Mouse (Mus musculus): ENCODE data around the gene Arrdc5. TPM values are rescaled to one million over a fixed set of nuclear protein-coding genes. Genes with fewer than 3 reads are reported as not detected.

Arrdc5 gene
- polyA plus RNA-seq, 1 experiment from 2014 or later, result not detected

DNA sequence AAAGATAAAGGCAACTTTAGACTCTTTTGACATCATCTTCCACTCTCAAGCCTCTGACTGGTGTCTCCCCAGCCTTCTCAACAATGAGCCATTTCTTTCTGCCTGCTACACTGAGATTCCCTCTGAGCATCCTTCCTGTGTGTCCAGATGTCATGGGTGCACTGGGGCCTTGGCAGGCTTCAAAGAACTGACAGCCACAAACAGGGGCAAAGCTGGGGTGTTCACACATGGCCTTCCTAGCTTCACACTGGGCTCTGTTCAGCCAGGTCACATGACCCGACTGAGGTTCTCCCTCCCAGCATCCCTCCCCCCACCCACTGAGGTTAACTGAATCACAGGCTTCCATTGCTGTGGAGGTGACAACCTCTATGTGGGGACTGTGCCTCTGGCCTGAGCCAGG, 3.9 kb downstream of the Arrdc5 start:
- H3K4me3 ChIP-seq (ENCODE audit: low read depth, low read length), result no peak overlapping the region
- DNase-seq (ENCODE audit: low spot score) (no peak), ATAC-seq (ENCODE audit: insufficient number of reproducible peaks, low FRiP score, low TSS enrichment, low read depth) (no peak)
- no peak overlapping the region for H3K9ac ChIP-seq (ENCODE audit: low read length)
- no peaks in the 10 kb centered on the region for H3K27me3 ChIP-seq (ENCODE audit: control insufficient read depth, insufficient read depth, low read length)
- WGBS, result 71% methylated on average over 1 of the region's 1 CpGs
- H3K4me1 ChIP-seq (ENCODE audit: control insufficient read depth, insufficient read depth, low read length), result peaks cover 6% of the 10 kb centered on the region; the same call in 1 of the 2 replicates
- no peak overlapping the region for H3K4me2 ChIP-seq (ENCODE audit: low read depth, severe bottlenecking)
- H3K9me3 ChIP-seq (ENCODE audit: control insufficient read depth, low read length), result no peaks in the 10 kb centered on the region
- H3K36me3 ChIP-seq (ENCODE audit: control insufficient read depth, insufficient read depth, low read length), result no peaks in the 10 kb centered on the region
- H3K27ac ChIP-seq (replicated peaks; ENCODE audit: low read depth, low read length), result no peak overlapping the region

DNA sequence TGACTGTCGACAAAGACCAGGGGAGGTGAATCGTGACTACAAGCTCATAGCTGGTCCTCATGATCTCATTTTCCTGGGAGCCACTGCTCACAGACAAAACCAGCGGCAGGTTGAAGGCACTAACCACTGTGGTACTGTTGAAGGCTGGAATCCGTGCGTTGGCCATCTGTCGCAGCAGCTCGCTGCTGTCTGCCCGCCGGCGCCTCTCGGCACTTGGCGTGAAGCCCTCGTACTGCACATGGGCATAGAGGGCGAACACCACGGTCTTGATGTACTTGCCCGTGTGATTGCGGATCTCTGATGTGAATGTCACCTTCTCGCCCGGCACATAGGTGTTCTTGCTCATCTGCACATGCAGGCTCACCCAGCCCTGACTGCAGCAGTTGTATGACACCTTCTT, 5.8 kb downstream of the Arrdc5 start:
- Histone ChIP-seq H3K9ac (ENCODE audit: low read length) (no peak overlapping the region), H3K36me3 (ENCODE audit: control insufficient read depth, insufficient read depth, low read length) (no peaks in the 10 kb centered on the region), H3K4me3 (ENCODE audit: low read depth, low read length) (no peak overlapping the region), H3K9me3 (ENCODE audit: control insufficient read depth, low read length) (no peaks in the 10 kb centered on the region), H3K27me3 (ENCODE audit: control insufficient read depth, insufficient read depth, low read length) (no peaks in the 10 kb centered on the region), H3K27ac (replicated peaks; ENCODE audit: low read depth, low read length) (no peak overlapping the region), H3K4me1 (ENCODE audit: control insufficient read depth, insufficient read depth, low read length) (peaks cover 19% of the 10 kb centered on the region; the same call in 1 of the 2 replicates), H3K4me2 (ENCODE audit: low read depth, severe bottlenecking) (no peak overlapping the region)
- DNase-seq (ENCODE audit: low spot score), result no peak
- no peak for ATAC-seq (ENCODE audit: insufficient number of reproducible peaks, low FRiP score, low TSS enrichment, low read depth)
- WGBS, result 92% methylated on average over 19 of the region's 19 CpGs

DNA sequence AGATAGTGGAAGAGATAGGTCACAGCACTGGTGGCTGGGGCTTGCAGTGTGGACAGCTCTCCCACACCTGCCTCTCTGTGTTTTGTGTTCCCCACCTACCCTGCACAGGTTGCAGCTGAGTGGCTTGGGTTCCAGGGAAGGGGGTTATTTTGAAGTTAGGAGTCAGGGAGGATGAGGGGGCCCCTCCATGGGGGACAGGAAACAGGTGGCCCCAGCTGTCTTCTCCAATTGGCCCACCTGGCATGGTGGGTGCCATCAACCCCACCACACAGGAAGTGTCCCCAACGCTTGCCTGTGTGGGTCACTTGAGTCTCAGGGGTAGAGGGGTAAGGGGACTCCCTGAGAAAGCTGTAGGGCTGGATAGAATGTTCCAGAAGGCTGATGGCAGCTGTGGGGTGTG, 6.8 kb downstream of the Arrdc5 start:
- H3K9ac ChIP-seq (ENCODE audit: low read length), result no peak overlapping the region
- no peaks in the 10 kb centered on the region for H3K9me3 ChIP-seq (ENCODE audit: control insufficient read depth, low read length)
- H3K27me3 ChIP-seq (ENCODE audit: control insufficient read depth, insufficient read depth, low read length), result no peaks in the 10 kb centered on the region
- no peak overlapping the region for H3K4me2 ChIP-seq (ENCODE audit: low read depth, severe bottlenecking)
- peaks cover 26% of the 10 kb centered on the region for H3K4me1 ChIP-seq (ENCODE audit: control insufficient read depth, insufficient read depth, low read length)
- ATAC-seq (ENCODE audit: insufficient number of reproducible peaks, low FRiP score, low TSS enrichment, low read depth), result no peak
- WGBS, result 64% methylated on average over 1 of the region's 1 CpGs
- no peak overlapping the region for H3K4me3 ChIP-seq (ENCODE audit: low read depth, low read length)
- DNase-seq (ENCODE audit: low spot score), result no peak
- H3K27ac ChIP-seq (replicated peaks; ENCODE audit: low read depth, low read length), result no peak overlapping the region
- no peaks in the 10 kb centered on the region for H3K36me3 ChIP-seq (ENCODE audit: control insufficient read depth, insufficient read depth, low read length)

DNA sequence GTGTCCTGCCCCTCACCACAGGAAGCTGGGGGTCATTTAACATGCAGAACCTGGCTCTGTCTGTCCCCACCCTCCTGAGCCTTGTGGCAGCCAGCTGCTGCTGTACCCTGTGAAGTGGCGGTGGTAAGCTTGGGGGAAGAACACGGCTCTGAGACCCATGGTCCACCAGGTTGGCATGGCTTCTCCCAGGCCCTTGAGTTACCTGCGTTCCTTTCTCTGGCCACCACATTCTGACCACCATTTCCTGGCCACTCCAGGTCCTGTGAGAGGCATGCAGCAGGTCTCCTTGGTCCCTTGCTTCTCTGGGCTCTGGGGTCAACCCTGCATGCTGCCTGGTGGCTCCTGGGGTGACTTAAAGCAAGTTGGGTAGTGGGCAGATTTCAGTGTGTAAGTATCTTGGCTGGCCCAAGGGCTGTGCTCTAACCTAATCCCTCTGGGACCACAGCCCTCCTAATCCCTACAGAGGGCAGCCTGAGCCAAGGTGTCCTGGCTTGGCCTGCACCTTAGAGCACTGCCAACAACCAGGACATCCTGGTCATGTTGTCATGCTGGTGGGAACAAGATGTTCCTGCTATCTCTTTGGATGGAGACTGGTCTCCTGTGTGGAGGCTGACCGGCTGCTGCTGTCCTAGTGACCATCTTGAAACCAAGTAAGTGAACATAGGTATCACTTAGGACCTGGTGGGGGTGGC, 7.4 kb downstream of the Arrdc5 start, which contains the start of gene Plin3:
Plin3 (minus strand) TSS at position 343 of the 692 bp plus-strand sequence.
- WGBS, result 84% methylated on average over 4 of the region's 4 CpGs
- DNase-seq (ENCODE audit: low spot score) (no peak), ATAC-seq (ENCODE audit: insufficient number of reproducible peaks, low FRiP score, low TSS enrichment, low read depth) (no peak)
- H3K36me3 ChIP-seq (ENCODE audit: control insufficient read depth, insufficient read depth, low read length), result no peaks in the 10 kb centered on the region
- peaks cover 31% of the 10 kb centered on the region for H3K4me1 ChIP-seq (ENCODE audit: control insufficient read depth, insufficient read depth, low read length)
- H3K27me3 ChIP-seq (ENCODE audit: control insufficient read depth, insufficient read depth, low read length), result no peaks in the 10 kb centered on the region
- no peak within 1 kb of the TSS for H3K4me3 ChIP-seq (ENCODE audit: low read depth, low read length)
- no peak within 1 kb of the TSS for H3K9ac ChIP-seq (ENCODE audit: low read length)
- no peak within 1 kb of the TSS for H3K4me2 ChIP-seq (ENCODE audit: low read depth, severe bottlenecking)
- H3K27ac ChIP-seq (replicated peaks; ENCODE audit: low read depth, low read length), result no peak within 1 kb of the TSS
- H3K9me3 ChIP-seq (ENCODE audit: control insufficient read depth, low read length), result no peaks in the 10 kb centered on the region

DNA sequence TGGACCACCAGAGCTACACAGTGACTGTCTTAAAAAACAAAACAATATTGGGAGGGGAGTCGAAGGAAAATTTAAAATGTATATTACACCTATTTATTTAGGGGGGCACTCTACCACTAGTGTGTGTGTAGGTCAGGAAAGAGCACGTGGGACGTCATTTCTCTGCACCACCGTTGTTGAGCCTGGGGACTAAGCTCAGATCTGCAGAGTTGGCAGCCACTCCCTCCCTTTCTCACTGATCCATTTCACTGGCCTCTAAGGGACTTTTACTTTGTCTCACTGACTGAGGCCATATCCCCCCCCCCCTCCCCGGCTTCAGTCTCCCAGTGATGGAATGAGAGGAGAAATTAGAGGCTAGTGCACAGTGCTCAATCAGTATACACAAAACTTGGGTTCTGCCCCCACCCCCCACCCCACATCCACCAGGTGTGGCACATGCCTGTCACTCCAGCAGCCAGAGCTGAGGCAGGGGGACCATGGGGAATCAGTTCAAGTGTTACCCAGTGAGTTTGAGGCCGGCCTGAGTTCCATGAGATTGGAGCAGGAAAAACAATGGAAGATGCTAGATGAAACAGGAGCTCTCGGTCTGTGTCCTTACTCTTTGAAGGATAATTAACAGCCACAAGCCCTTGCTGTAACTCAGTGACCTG, 8.1 kb downstream of the Arrdc5 start:
- Histone ChIP-seq H3K27me3 (ENCODE audit: control insufficient read depth, insufficient read depth, low read length) (no peaks in the 10 kb centered on the region), H3K27ac (replicated peaks; ENCODE audit: low read depth, low read length) (peak overlapping the region; percentile 95; the same call in 1 of the 2 replicates), H3K4me3 (ENCODE audit: low read depth, low read length) (no peak overlapping the region), H3K9me3 (ENCODE audit: control insufficient read depth, low read length) (no peaks in the 10 kb centered on the region), H3K4me2 (ENCODE audit: low read depth, severe bottlenecking) (no peak overlapping the region), H3K36me3 (ENCODE audit: control insufficient read depth, insufficient read depth, low read length) (no peaks in the 10 kb centered on the region), H3K4me1 (ENCODE audit: control insufficient read depth, insufficient read depth, low read length) (peaks cover 33% of the 10 kb centered on the region), H3K9ac (ENCODE audit: low read length) (no peak overlapping the region)
- ATAC-seq (ENCODE audit: insufficient number of reproducible peaks, low FRiP score, low TSS enrichment, low read depth) (no peak), DNase-seq (ENCODE audit: low spot score) (no peak)
- 74% methylated on average over 7 of the region's 7 CpGs for WGBS

- no peaks in the 10 kb centered on the region for H3K27me3 ChIP-seq (ENCODE audit: control insufficient read depth, insufficient read depth, low read length)
- peaks cover 4% of the 10 kb centered on the region for H3K36me3 ChIP-seq (ENCODE audit: control insufficient read depth, insufficient read depth, low read length)
- peak overlapping the region; percentile 85 for H3K4me2 ChIP-seq (ENCODE audit: low read depth, severe bottlenecking)
- peak overlapping the region; percentile 10; the same call in 1 of the 2 replicates for H3K4me3 ChIP-seq (ENCODE audit: low read depth, low read length)
- peak; percentile 91 for DNase-seq (ENCODE audit: low spot score)
- under 1% methylated on average over 16 of the region's 16 CpGs for WGBS
- H3K4me1 ChIP-seq (ENCODE audit: control insufficient read depth, insufficient read depth, low read length), result peaks cover 33% of the 10 kb centered on the region
- no peaks in the 10 kb centered on the region for H3K9me3 ChIP-seq (ENCODE audit: control insufficient read depth, low read length)
- ATAC-seq (ENCODE audit: insufficient number of reproducible peaks, low FRiP score, low TSS enrichment, low read depth), result peak; percentile 73
- H3K9ac ChIP-seq (ENCODE audit: low read length), result peak overlapping the region; percentile 65
- peak overlapping the region; percentile 95 for H3K27ac ChIP-seq (replicated peaks; ENCODE audit: low read depth, low read length)
Observed at GRCm38 (mm10) chr17:56291171-56291511, 8.9 kb downstream of the Arrdc5 start.

DNA sequence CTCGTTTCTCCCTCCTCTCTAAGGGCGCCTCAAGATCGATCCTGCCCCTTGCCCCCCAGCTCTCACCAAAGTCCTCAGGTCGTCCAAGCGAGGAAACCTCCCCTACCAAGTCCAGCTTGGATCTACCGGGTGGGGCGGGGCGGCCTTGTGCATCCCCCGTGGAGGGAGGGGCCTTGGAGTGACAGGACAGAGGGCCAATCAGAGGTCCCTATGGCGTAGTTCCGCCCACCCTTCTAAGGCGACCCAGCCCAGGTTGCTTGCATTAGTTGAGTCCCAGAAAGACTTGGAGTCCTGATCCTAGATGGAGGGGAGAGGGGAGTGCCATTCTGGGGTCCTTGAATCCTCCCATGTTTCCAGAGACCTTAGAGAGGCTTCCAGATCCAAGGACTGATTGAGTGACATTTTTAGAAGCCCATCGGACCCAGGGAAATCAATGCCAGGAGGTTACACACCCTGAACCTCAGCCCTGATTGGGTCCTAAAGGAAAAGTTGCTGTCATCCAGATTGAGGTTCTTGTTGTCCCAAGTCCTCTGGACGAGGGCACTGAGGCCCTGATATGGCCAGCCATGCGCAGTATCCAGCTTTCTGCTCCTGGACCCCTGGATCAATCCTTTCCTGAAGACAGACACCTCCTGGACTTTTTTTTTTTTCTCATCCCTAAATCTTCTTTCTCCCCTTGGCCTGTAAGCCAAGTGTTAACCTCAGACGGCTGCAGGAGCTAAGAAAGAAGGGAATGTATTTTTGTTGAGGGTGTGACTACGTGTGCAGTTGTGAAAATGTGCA, 9.5 kb downstream of the Arrdc5 start:
- peak; percentile 84 for ATAC-seq (ENCODE audit: insufficient number of reproducible peaks, low FRiP score, low TSS enrichment, low read depth)
- Histone ChIP-seq H3K36me3 (ENCODE audit: control insufficient read depth, insufficient read depth, low read length) (peaks cover 5% of the 10 kb centered on the region), H3K27ac (replicated peaks; ENCODE audit: low read depth, low read length) (peak overlapping the region; percentile 95), H3K9me3 (ENCODE audit: control insufficient read depth, low read length) (no peaks in the 10 kb centered on the region), H3K4me1 (ENCODE audit: control insufficient read depth, insufficient read depth, low read length) (peaks cover 33% of the 10 kb centered on the region), H3K27me3 (ENCODE audit: control insufficient read depth, insufficient read depth, low read length) (no peaks in the 10 kb centered on the region), H3K4me2 (ENCODE audit: low read depth, severe bottlenecking) (peak overlapping the region; percentile 85), H3K4me3 (ENCODE audit: low read depth, low read length) (peak overlapping the region; percentile 55), H3K9ac (ENCODE audit: low read length) (peak overlapping the region; percentile 62)
- WGBS, result 5% methylated on average over 16 of the region's 17 CpGs
- peak; percentile 99 for DNase-seq (ENCODE audit: low spot score)
